Mouse (Mus musculus) kidney, embryonic 15.5 days (tissue): Measurements from ENCODE around the gene Ilk. TPM values are rescaled to one million over a fixed set of nuclear protein-coding genes. Genes with fewer than 3 reads are reported as not detected.

ENCODE experiments used
- ATAC-seq: fragments of 200-750 bp; cut with Nextera tagmentation; replicated peaks from 2 replicates; pipeline ENCODE4 v1.8.0; 2017; ENCODE audit warnings: moderate TSS enrichment; ENCODE audit not compliant: low FRiP score
- H3K27ac ChIP-seq: fragments of 300-500 bp; sonication (generic); 2 replicates; pipeline ENCODE4 v1.5.1; 2015; ENCODE audit warnings: mild to moderate bottlenecking, inconsistent platforms
- H3K27me3 ChIP-seq: fragments of 300-500 bp; sonication (generic); 2 replicates; pipeline ENCODE4 v1.6.1; 2015; ENCODE audit warnings: inconsistent platforms
- H3K36me3 ChIP-seq: fragments of 300-500 bp; sonication (generic); 2 replicates; pipeline ENCODE4 v1.6.1; 2015; ENCODE audit warnings: inconsistent platforms
- H3K4me1 ChIP-seq: fragments of 300-500 bp; sonication (generic); 2 replicates; pipeline ENCODE4 v1.6.1; 2015; ENCODE audit warnings: inconsistent platforms
- H3K4me2 ChIP-seq: fragments of 300-500 bp; sonication (generic); 2 replicates; pipeline ENCODE4 v1.6.1; 2015; ENCODE audit warnings: moderate library complexity, mild to moderate bottlenecking, inconsistent platforms
- H3K4me3 ChIP-seq: fragments of 300-500 bp; sonication (generic); replicated peaks from 2 replicates; pipeline ENCODE4 v1.5.1; 2015; ENCODE audit warnings: mild to moderate bottlenecking, inconsistent platforms
- H3K9ac ChIP-seq: fragments of 300-500 bp; sonication (generic); 2 replicates; pipeline ENCODE4 v1.6.1; 2015; ENCODE audit warnings: mild to moderate bottlenecking, inconsistent platforms
- H3K9me3 ChIP-seq: fragments of 300-500 bp; sonication (generic); replicated peaks from 2 replicates; pipeline ENCODE4 v1.6.1; 2016; ENCODE audit warnings: inconsistent platforms
- WGBS: fragments of 180-500 bp; shearing (Covaris S2); methylation state at CpG from one replicate; pipeline ENCODE4 v1.1.7; 2015; ENCODE audit warnings: mixed read lengths; 5-methylcytosine and 5-hydroxymethylcytosine counted together
- polyA plus RNA-seq: library from polyadenylated mRNA; unstranded; fragments of >200 nt; fragmentation: Nextera tagmentation; extraction: Ambion mirVana; gene quantifications from 2 replicates; pipeline ENCODE4 v1.2.1, GENCODE M21; 2015

Gene Ilk
- polyA plus RNA-seq = 331 and 360 TPM in 2 replicates

- peak; percentile 98 for ATAC-seq
- peaks cover 55% of the 10 kb centered on the region for H3K36me3 ChIP-seq
- no peaks in the 10 kb centered on the region for H3K27me3 ChIP-seq
- H3K4me3 ChIP-seq = peak within 1 kb of the TSS; percentile 89
- peak within 1 kb of the TSS; percentile 95 for H3K27ac ChIP-seq
- peaks cover 37% of the 10 kb centered on the region for H3K4me1 ChIP-seq
- H3K9me3 ChIP-seq = no peaks in the 10 kb centered on the region
- WGBS = under 1% methylated on average over 52 of the region's 62 CpGs
- peak within 1 kb of the TSS; percentile 64 for H3K4me2 ChIP-seq
- H3K9ac ChIP-seq = peak within 1 kb of the TSS; percentile 95
Measured at GRCm38 (mm10) chr7:105736264-105736901, at the start of gene Ilk. Ilk (plus strand) TSS chr7:105736592.

- Histone ChIP-seq H3K27ac (no peak overlapping the region), H3K36me3 (no peaks in the 10 kb centered on the region), H3K9ac (no peak overlapping the region), H3K4me1 (no peaks in the 10 kb centered on the region), H3K27me3 (no peaks in the 10 kb centered on the region), H3K9me3 (no peaks in the 10 kb centered on the region), H3K4me2 (no peak overlapping the region), H3K4me3 (no peak overlapping the region)
- ATAC-seq = no peak
- 81% methylated on average over 1 of the region's 1 CpGs for WGBS
Measured at GRCm38 (mm10) chr7:105690875-105691274, 45.5 kb upstream of the Ilk start.

- H3K9me3 ChIP-seq = no peaks in the 10 kb centered on the region
- H3K9ac ChIP-seq = no peak overlapping the region
- H3K27ac ChIP-seq = no peak overlapping the region
- no peaks in the 10 kb centered on the region for H3K36me3 ChIP-seq
- no peaks in the 10 kb centered on the region for H3K4me1 ChIP-seq
- ATAC-seq = no peak
- no peak overlapping the region for H3K4me3 ChIP-seq
- 80% methylated on average over 16 of the region's 16 CpGs for whole genome bisulfite sequencing
- no peak overlapping the region for H3K4me2 ChIP-seq
- no peaks in the 10 kb centered on the region for H3K27me3 ChIP-seq
Measured at GRCm38 (mm10) chr7:105703184-105703583, 33.2 kb upstream of the Ilk start.

- no peak overlapping the region for H3K27ac ChIP-seq
- H3K4me3 ChIP-seq = no peak overlapping the region
- ATAC-seq = no peak
- H3K4me2 ChIP-seq = no peak overlapping the region
- H3K9ac ChIP-seq = no peak overlapping the region
- no peaks in the 10 kb centered on the region for H3K9me3 ChIP-seq
- 86% methylated on average over 4 of the region's 4 CpGs for WGBS
- H3K36me3 ChIP-seq = no peaks in the 10 kb centered on the region
- H3K27me3 ChIP-seq = no peaks in the 10 kb centered on the region
- H3K4me1 ChIP-seq = no peaks in the 10 kb centered on the region
Measured at GRCm38 (mm10) chr7:105703816-105704215, 32.6 kb upstream of the Ilk start.

GRCm38 (mm10) chr7:105708733-105709132 is 27.7 kb upstream of the Ilk start:
- WGBS = 94% methylated on average over 5 of the region's 5 CpGs
- ATAC-seq = no peak
- no peak overlapping the region for H3K9ac ChIP-seq

GRCm38 (mm10) chr7:105715366-105715765 is 21.0 kb upstream of the Ilk start:
- Histone ChIP-seq H3K4me2 (no peak overlapping the region), H3K9me3 (no peaks in the 10 kb centered on the region), H3K9ac (no peak overlapping the region), H3K36me3 (no peaks in the 10 kb centered on the region), H3K4me1 (no peaks in the 10 kb centered on the region), H3K27me3 (no peaks in the 10 kb centered on the region), H3K4me3 (no peak overlapping the region), H3K27ac (no peak overlapping the region)
- ATAC-seq = no peak
- WGBS = 60% methylated on average over 3 of the region's 3 CpGs

More at GRCm38 (mm10) chr7:105708733-105709132, 27.7 kb upstream of the Ilk start:
- no peak overlapping the region for H3K4me3 ChIP-seq
- no peaks in the 10 kb centered on the region for H3K9me3 ChIP-seq
- no peaks in the 10 kb centered on the region for H3K4me1 ChIP-seq
- no peaks in the 10 kb centered on the region for H3K27me3 ChIP-seq
- H3K4me2 ChIP-seq = no peak overlapping the region
- no peaks in the 10 kb centered on the region for H3K36me3 ChIP-seq
- no peak overlapping the region for H3K27ac ChIP-seq

- no peaks in the 10 kb centered on the region for H3K27me3 ChIP-seq
- no peak overlapping the region for H3K4me3 ChIP-seq
- no peak overlapping the region for H3K4me2 ChIP-seq
- H3K9me3 ChIP-seq = no peaks in the 10 kb centered on the region
- no peak overlapping the region for H3K27ac ChIP-seq
- H3K36me3 ChIP-seq = no peaks in the 10 kb centered on the region
- no peak for ATAC-seq
- no peak overlapping the region for H3K9ac ChIP-seq
- WGBS = 65% methylated on average over 2 of the region's 2 CpGs
- no peaks in the 10 kb centered on the region for H3K4me1 ChIP-seq
Measured at GRCm38 (mm10) chr7:105721916-105722315, 14.5 kb upstream of the Ilk start.

- no peaks in the 10 kb centered on the region for H3K27me3 ChIP-seq
- ATAC-seq = peak; percentile 71
- 82% methylated on average over 4 of the region's 4 CpGs for WGBS
- no peak overlapping the region for H3K27ac ChIP-seq
- H3K9me3 ChIP-seq = no peaks in the 10 kb centered on the region
- no peak overlapping the region for H3K9ac ChIP-seq
- no peak overlapping the region for H3K4me2 ChIP-seq
- H3K36me3 ChIP-seq = peaks cover 33% of the 10 kb centered on the region
- no peaks in the 10 kb centered on the region for H3K4me1 ChIP-seq
- no peak overlapping the region for H3K4me3 ChIP-seq
Measured at GRCm38 (mm10) chr7:105726144-105726979, 10.0 kb upstream of the Ilk start.

GRCm38 (mm10) chr7:105726980-105727325 is 9.4 kb upstream of the Ilk start:
- 89% methylated on average over 4 of the region's 4 CpGs for WGBS
- Histone ChIP-seq H3K36me3 (peaks cover 39% of the 10 kb centered on the region), H3K9me3 (no peaks in the 10 kb centered on the region), H3K4me1 (no peaks in the 10 kb centered on the region), H3K4me2 (no peak overlapping the region), H3K4me3 (no peak overlapping the region), H3K9ac (no peak overlapping the region), H3K27ac (no peak overlapping the region), H3K27me3 (no peaks in the 10 kb centered on the region)
- ATAC-seq = no peak

- no peaks in the 10 kb centered on the region for H3K4me1 ChIP-seq
- H3K9ac ChIP-seq = no peak overlapping the region
- no peaks in the 10 kb centered on the region for H3K9me3 ChIP-seq
- WGBS = 76% methylated on average over 6 of the region's 6 CpGs
- no peak overlapping the region for H3K27ac ChIP-seq
- H3K36me3 ChIP-seq = peaks cover 58% of the 10 kb centered on the region
- no peak for ATAC-seq
- H3K4me3 ChIP-seq = no peak overlapping the region
- no peaks in the 10 kb centered on the region for H3K27me3 ChIP-seq
- no peak overlapping the region for H3K4me2 ChIP-seq
Measured at GRCm38 (mm10) chr7:105728701-105729428, 7.5 kb upstream of the Ilk start.

- Histone ChIP-seq H3K27ac (no peak overlapping the region), H3K4me3 (no peak overlapping the region), H3K9me3 (no peaks in the 10 kb centered on the region), H3K4me2 (no peak overlapping the region), H3K4me1 (peaks cover 27% of the 10 kb centered on the region), H3K27me3 (no peaks in the 10 kb centered on the region), H3K9ac (no peak overlapping the region), H3K36me3 (peaks cover 61% of the 10 kb centered on the region)
- ATAC-seq = no peak
- WGBS = 93% methylated on average over 11 of the region's 11 CpGs
Measured at GRCm38 (mm10) chr7:105733836-105734235, 2.6 kb upstream of the Ilk start.

GRCm38 (mm10) chr7:105734826-105735225 is 1.6 kb upstream of the Ilk start:
- no peak overlapping the region for H3K27ac ChIP-seq
- no peaks in the 10 kb centered on the region for H3K27me3 ChIP-seq
- peaks cover 37% of the 10 kb centered on the region for H3K4me1 ChIP-seq
- H3K9me3 ChIP-seq = no peaks in the 10 kb centered on the region
- H3K9ac ChIP-seq = 0 out of 2 replicates have a peak overlapping the region, but pooled peaks have one; percentile 95
- WGBS = 86% methylated on average over 8 of the region's 8 CpGs
- no peak for ATAC-seq
- peak overlapping the region; percentile 64 for H3K4me2 ChIP-seq
- H3K36me3 ChIP-seq = peaks cover 55% of the 10 kb centered on the region
- H3K4me3 ChIP-seq = peak overlapping the region; percentile 89
